9 mouse cellular contexts compared by ENCODE assay signal in genomic region chr2:157070365-157070764, GRCm38 (mm10). TPM values are rescaled to one million over a fixed set of nuclear protein-coding genes. Genes with fewer than 3 reads are reported as not detected.
DNase-seq lines count a peak whose midpoint lies in the region; ATAC-seq and TF ChIP-seq lines count a peak whose summit lies in the region.
"Had no signal": no experiment of that assay in that cellular context is flagged by ENCODE, and none has a peak within 500 bp of the region (broad histone marks: within the 10 kb centered on the region; RNA-seq: fewer than 3 reads in every experiment).

No protein-coding gene starts in this region.

- no peak for TF ChIP-seq CTCF in bone marrow macrophage, adult 2 months (IDR thresholded peaks at IDR 0.05; ENCODE audit: low read depth, low read length)

- no peak for ATAC-seq in heart, embryonic 13.5 days (ENCODE audit: extremely low read depth, insufficient number of reproducible peaks, low FRiP score, low TSS enrichment)
- ATAC-seq in midbrain, embryonic 12.5 days (ENCODE audit: low FRiP score, low read depth) = no peak

- H3K4me1 ChIP-seq in bone marrow macrophage, adult 2 months (ENCODE audit: control insufficient read depth, insufficient read depth, low read length) = peaks cover 57% of the 10 kb centered on the region
- peaks cover 100% of the 10 kb centered on the region for H3K4me1 ChIP-seq in heart, embryonic 13.5 days
- peaks cover 87% of the 10 kb centered on the region for H3K4me1 ChIP-seq in midbrain, embryonic 12.5 days

- peak; percentile 70 to 73 for DNase-seq in heart, adult 18-20 months
- no peak for DNase-seq in heart, adult 9 months (ENCODE audit: low spot score in 2 of 2)
- DNase-seq in kidney, postnatal 25 days = peak; percentile 71 to 73
- DNase-seq in spleen, postnatal 14 days (ENCODE audit: low spot score in 2 of 2) = no peak
- no peak for DNase-seq in thymus, postnatal 10 days (ENCODE audit: low spot score in 2 of 2)

- no peak for TF ChIP-seq POLR2A in bone marrow macrophage, adult 2 months (IDR thresholded peaks at IDR 0.05; ENCODE audit: borderline replicate concordance, low read depth, low read length)

- peak overlapping the region; percentile 77 for H3K9ac ChIP-seq in heart, embryonic 13.5 days
- no peak overlapping the region; the same call in 1 of the 2 replicates for H3K9ac ChIP-seq in midbrain, embryonic 12.5 days (replicated peaks)

- peak overlapping the region; percentile 51 for H3K4me2 ChIP-seq in heart, embryonic 13.5 days
- no peak overlapping the region for H3K4me2 ChIP-seq in midbrain, embryonic 12.5 days (replicated peaks)

- peak overlapping the region; percentile 82 for H3K27ac ChIP-seq in bone marrow macrophage, adult 2 months (ENCODE audit: insufficient read depth, low read depth, low read length)
- H3K27ac ChIP-seq in heart, embryonic 13.5 days (replicated peaks) = peak overlapping the region; percentile 96
- peak overlapping the region; percentile 71 for H3K27ac ChIP-seq in midbrain, embryonic 12.5 days (replicated peaks)

- no peaks in the 10 kb centered on the region for H3K9me3 ChIP-seq in heart, embryonic 13.5 days
- no peaks in the 10 kb centered on the region for H3K9me3 ChIP-seq in midbrain, embryonic 12.5 days

- no peak overlapping the region for H3K4me3 ChIP-seq in bone marrow macrophage, adult 2 months (ENCODE audit: insufficient read depth, low read length)
- H3K4me3 ChIP-seq in heart, embryonic 13.5 days = no peak overlapping the region
- no peak overlapping the region for H3K4me3 ChIP-seq in midbrain, embryonic 12.5 days

- no peaks in the 10 kb centered on the region for H3K27me3 ChIP-seq in heart, embryonic 13.5 days (replicated peaks)
- H3K27me3 ChIP-seq in midbrain, embryonic 12.5 days = no peaks in the 10 kb centered on the region

- H3K36me3 ChIP-seq in heart, embryonic 13.5 days = peaks cover 12% of the 10 kb centered on the region
- H3K36me3 ChIP-seq in midbrain, embryonic 12.5 days = peaks cover 15% of the 10 kb centered on the region

- 9% methylated on average over 9 of the region's 9 CpGs for WGBS in heart, embryonic 13.5 days
- WGBS in midbrain, embryonic 12.5 days = 62% methylated on average over 9 of the region's 9 CpGs

RNA-seq across cellular contexts. Expression of gene Soga1, which starts 8.7 kb away (rescaled TPM):
- 10 to 100 TPM; 10.4 to 11.0 TPM for total RNA-seq in heart, adult 18-20 months (2021)
- 10.9 and 14.9 TPM in 2 replicates for polyA plus RNA-seq in bone marrow macrophage, adult 2 months (2012; ENCODE audit: insufficient read depth, insufficient read length, missing spikeins)
- 2.6 TPM in 2 replicates for polyA plus RNA-seq in heart, embryonic 13.5 days (2015; fragmentation: Nextera tagmentation; extraction: Ambion mirVana)
- 6.9 and 7.3 TPM in 2 replicates for polyA plus RNA-seq in midbrain, embryonic 12.5 days (2016; fragmentation: Nextera tagmentation; extraction: Ambion mirVana)

RNA-seq across cellular contexts. Expression of gene Tldc2, which starts 16.5 kb away (rescaled TPM):
- not detected for total RNA-seq in heart, adult 18-20 months (2021)
- polyA plus RNA-seq in bone marrow macrophage, adult 2 months (2012; ENCODE audit: insufficient read depth, insufficient read length, missing spikeins) = not detected in 2 replicates
- polyA plus RNA-seq in heart, embryonic 13.5 days (2015; fragmentation: Nextera tagmentation; extraction: Ambion mirVana) = not detected in 2 replicates
- polyA plus RNA-seq in midbrain, embryonic 12.5 days (2016; fragmentation: Nextera tagmentation; extraction: Ambion mirVana) = not detected in 2 replicates
- total RNA-seq: ES-E14 had no signal

Comparison
In these comparisons a context has a peak if more than half of its experiments do, and no peak if none do; other contexts are left out.
1. DNase-seq: peak in heart, adult 18-20 months (2 of 2) and kidney, postnatal 25 days (2 of 2); none in heart, adult 9 months (0 of 2), spleen, postnatal 14 days (0 of 2) and thymus, postnatal 10 days (0 of 2).
2. Peak in every context shown above with its lines, with median percentiles within 50 percentile points of each other: H3K27ac ChIP-seq.